Mouse (Mus musculus): Measurements from ENCODE around the gene Fam78a. TPM values are rescaled to one million over a fixed set of nuclear protein-coding genes. Genes with fewer than 3 reads are reported as not detected.

The Fam78a gene
- polyA plus RNA-seq, 1 experiment: 3.0 TPM

DNA sequence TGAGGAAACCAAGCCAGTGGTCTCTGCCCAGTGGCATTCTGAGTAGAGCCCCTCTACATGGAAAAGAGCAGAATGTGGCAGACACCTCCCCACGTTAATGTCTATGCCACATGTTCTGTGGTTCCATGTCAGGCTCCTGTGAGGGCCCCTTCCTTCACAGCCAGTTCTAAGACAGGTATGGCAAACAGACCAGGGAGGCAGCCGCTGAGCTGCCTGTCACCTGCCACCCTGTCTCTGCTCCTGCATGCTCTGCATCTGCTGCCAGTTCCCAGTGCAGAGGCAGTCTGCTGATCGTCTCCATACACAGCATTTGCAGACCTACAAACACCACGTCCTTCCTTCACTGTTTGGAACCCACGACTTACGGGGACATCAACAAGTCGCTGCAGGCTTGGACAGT lies 32.2 kb downstream of the Fam78a start:
- Histone ChIP-seq H3K4me1 (ENCODE audit: control insufficient read depth, insufficient read depth, low read length) (no peaks in the 10 kb centered on the region), H3K9ac (ENCODE audit: low read depth, poor library complexity, severe bottlenecking) (no peak overlapping the region), H3K36me3 (ENCODE audit: control insufficient read depth, insufficient read depth, low read length, poor library complexity, severe bottlenecking) (peaks cover 19% of the 10 kb centered on the region), H3K27me3 (ENCODE audit: control insufficient read depth, insufficient read depth, low read length, poor library complexity, severe bottlenecking) (no peaks in the 10 kb centered on the region), H3K27ac (ENCODE audit: insufficient read depth, low read length) (no peak overlapping the region), H3K4me3 (ENCODE audit: low read depth, low read length) (no peak overlapping the region), H3K9me3 (replicated peaks; ENCODE audit: control insufficient read depth, insufficient read depth, low read length, poor library complexity, severe bottlenecking) (no peaks in the 10 kb centered on the region)
- no peak for TF ChIP-seq POLR2A (IDR thresholded peaks at IDR 0.05; ENCODE audit: insufficient read depth, low read length)
- no peak for TF ChIP-seq EP300 (IDR thresholded peaks at IDR 0.05; ENCODE audit: insufficient read depth, low read depth, low read length)
- TF ChIP-seq CTCF (IDR thresholded peaks at IDR 0.05; ENCODE audit: low read depth, low read length): no peak

DNA sequence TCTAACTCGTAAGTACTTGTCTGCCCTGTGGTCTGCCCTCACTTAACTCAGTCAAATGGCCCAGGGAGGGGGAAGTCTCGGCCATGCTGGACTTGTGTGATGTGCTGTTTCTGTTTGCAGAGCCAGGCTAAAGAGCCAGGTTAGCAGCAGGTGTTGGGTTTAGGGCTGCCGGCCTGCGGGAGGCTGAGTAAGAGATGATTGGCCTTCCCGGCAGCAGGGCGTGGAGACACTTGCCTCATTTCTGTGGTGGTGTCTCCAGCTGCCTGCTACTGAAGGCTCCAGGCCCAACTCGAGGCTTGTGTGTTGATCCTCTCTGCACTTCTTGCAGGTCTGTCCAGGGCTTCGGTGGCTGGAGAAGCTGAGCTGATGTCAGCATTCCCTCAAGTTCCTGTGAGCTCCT lies 32.9 kb downstream of the Fam78a start:
- no peaks in the 10 kb centered on the region for H3K27me3 ChIP-seq (ENCODE audit: control insufficient read depth, insufficient read depth, low read length, poor library complexity, severe bottlenecking)
- TF ChIP-seq CTCF (IDR thresholded peaks at IDR 0.05; ENCODE audit: low read depth, low read length) (no peak), EP300 (IDR thresholded peaks at IDR 0.05; ENCODE audit: insufficient read depth, low read depth, low read length) (no peak), POLR2A (IDR thresholded peaks at IDR 0.05; ENCODE audit: insufficient read depth, low read length) (no peak)
- peaks cover 21% of the 10 kb centered on the region for H3K36me3 ChIP-seq (ENCODE audit: control insufficient read depth, insufficient read depth, low read length, poor library complexity, severe bottlenecking)
- H3K4me1 ChIP-seq (ENCODE audit: control insufficient read depth, insufficient read depth, low read length): no peaks in the 10 kb centered on the region
- H3K9ac ChIP-seq (ENCODE audit: low read depth, poor library complexity, severe bottlenecking): no peak overlapping the region
- no peak overlapping the region for H3K4me3 ChIP-seq (ENCODE audit: low read depth, low read length)
- no peak overlapping the region for H3K27ac ChIP-seq (ENCODE audit: insufficient read depth, low read length)
- no peaks in the 10 kb centered on the region for H3K9me3 ChIP-seq (replicated peaks; ENCODE audit: control insufficient read depth, insufficient read depth, low read length, poor library complexity, severe bottlenecking)

- H3K4me1 ChIP-seq (ENCODE audit: control insufficient read depth, insufficient read depth, low read length): no peaks in the 10 kb centered on the region
- no peaks in the 10 kb centered on the region for H3K27me3 ChIP-seq (ENCODE audit: control insufficient read depth, insufficient read depth, low read length, poor library complexity, severe bottlenecking)
- no peak overlapping the region for H3K9ac ChIP-seq (ENCODE audit: low read depth, poor library complexity, severe bottlenecking)
- TF ChIP-seq POLR2A (IDR thresholded peaks at IDR 0.05; ENCODE audit: insufficient read depth, low read length): no peak
- TF ChIP-seq CTCF (IDR thresholded peaks at IDR 0.05; ENCODE audit: low read depth, low read length): no peak
- TF ChIP-seq EP300 (IDR thresholded peaks at IDR 0.05; ENCODE audit: insufficient read depth, low read depth, low read length): no peak
- H3K9me3 ChIP-seq (replicated peaks; ENCODE audit: control insufficient read depth, insufficient read depth, low read length, poor library complexity, severe bottlenecking): no peaks in the 10 kb centered on the region
- H3K4me3 ChIP-seq (ENCODE audit: low read depth, low read length): no peak overlapping the region
- no peak overlapping the region for H3K27ac ChIP-seq (ENCODE audit: insufficient read depth, low read length)
- H3K36me3 ChIP-seq (ENCODE audit: control insufficient read depth, insufficient read depth, low read length, poor library complexity, severe bottlenecking): peaks cover 37% of the 10 kb centered on the region
These were observed 37.3 kb downstream of the Fam78a start for GRCm38 (mm10) chr2:32047323-32047722.

- no peak overlapping the region for H3K9ac ChIP-seq (ENCODE audit: low read depth, poor library complexity, severe bottlenecking)
- H3K36me3 ChIP-seq (ENCODE audit: control insufficient read depth, insufficient read depth, low read length, poor library complexity, severe bottlenecking): peaks cover 37% of the 10 kb centered on the region
- no peaks in the 10 kb centered on the region for H3K27me3 ChIP-seq (ENCODE audit: control insufficient read depth, insufficient read depth, low read length, poor library complexity, severe bottlenecking)
- H3K4me3 ChIP-seq (ENCODE audit: low read depth, low read length): no peak overlapping the region
- no peaks in the 10 kb centered on the region for H3K4me1 ChIP-seq (ENCODE audit: control insufficient read depth, insufficient read depth, low read length)
- no peak overlapping the region for H3K27ac ChIP-seq (ENCODE audit: insufficient read depth, low read length)
- TF ChIP-seq POLR2A (IDR thresholded peaks at IDR 0.05; ENCODE audit: insufficient read depth, low read length): no peak
- no peak for TF ChIP-seq CTCF (IDR thresholded peaks at IDR 0.05; ENCODE audit: low read depth, low read length)
- TF ChIP-seq EP300 (IDR thresholded peaks at IDR 0.05; ENCODE audit: insufficient read depth, low read depth, low read length): no peak
- H3K9me3 ChIP-seq (replicated peaks; ENCODE audit: control insufficient read depth, insufficient read depth, low read length, poor library complexity, severe bottlenecking): no peaks in the 10 kb centered on the region
These were observed 38.6 kb downstream of the Fam78a start for GRCm38 (mm10) chr2:32046009-32046408.

- peaks cover 37% of the 10 kb centered on the region for H3K36me3 ChIP-seq (ENCODE audit: control insufficient read depth, insufficient read depth, low read length, poor library complexity, severe bottlenecking)
- no peaks in the 10 kb centered on the region for H3K27me3 ChIP-seq (ENCODE audit: control insufficient read depth, insufficient read depth, low read length, poor library complexity, severe bottlenecking)
- no peaks in the 10 kb centered on the region for H3K9me3 ChIP-seq (replicated peaks; ENCODE audit: control insufficient read depth, insufficient read depth, low read length, poor library complexity, severe bottlenecking)
- H3K9ac ChIP-seq (ENCODE audit: low read depth, poor library complexity, severe bottlenecking): no peak overlapping the region
- H3K27ac ChIP-seq (ENCODE audit: insufficient read depth, low read length): no peak overlapping the region
- no peak overlapping the region for H3K4me3 ChIP-seq (ENCODE audit: low read depth, low read length)
- no peaks in the 10 kb centered on the region for H3K4me1 ChIP-seq (ENCODE audit: control insufficient read depth, insufficient read depth, low read length)
- TF ChIP-seq CTCF (IDR thresholded peaks at IDR 0.05; ENCODE audit: low read depth, low read length): no peak
- no peak for TF ChIP-seq POLR2A (IDR thresholded peaks at IDR 0.05; ENCODE audit: insufficient read depth, low read length)
- no peak for TF ChIP-seq EP300 (IDR thresholded peaks at IDR 0.05; ENCODE audit: insufficient read depth, low read depth, low read length)
These were observed 39.3 kb downstream of the Fam78a start for GRCm38 (mm10) chr2:32045375-32045774.

GRCm38 (mm10) chr2:32043836-32044235 lies 40.8 kb downstream of the Fam78a start:
- no peak for TF ChIP-seq EP300 (IDR thresholded peaks at IDR 0.05; ENCODE audit: insufficient read depth, low read depth, low read length)
- no peak for TF ChIP-seq CTCF (IDR thresholded peaks at IDR 0.05; ENCODE audit: low read depth, low read length)
- no peak for TF ChIP-seq POLR2A (IDR thresholded peaks at IDR 0.05; ENCODE audit: insufficient read depth, low read length)
- no peak overlapping the region for H3K4me3 ChIP-seq (ENCODE audit: low read depth, low read length)
- H3K9ac ChIP-seq (ENCODE audit: low read depth, poor library complexity, severe bottlenecking): no peak overlapping the region
- H3K4me1 ChIP-seq (ENCODE audit: control insufficient read depth, insufficient read depth, low read length): no peaks in the 10 kb centered on the region
- H3K36me3 ChIP-seq (ENCODE audit: control insufficient read depth, insufficient read depth, low read length, poor library complexity, severe bottlenecking): peaks cover 42% of the 10 kb centered on the region
- H3K27me3 ChIP-seq (ENCODE audit: control insufficient read depth, insufficient read depth, low read length, poor library complexity, severe bottlenecking): no peaks in the 10 kb centered on the region
- no peaks in the 10 kb centered on the region for H3K9me3 ChIP-seq (replicated peaks; ENCODE audit: control insufficient read depth, insufficient read depth, low read length, poor library complexity, severe bottlenecking)
- H3K27ac ChIP-seq (ENCODE audit: insufficient read depth, low read length): no peak overlapping the region

Measured in ES-Bruce4 (cell line).